Mouse (Mus musculus): ENCODE measurements around the gene Bicdl1.
A peak's percentile ranks its signal among the peaks of the same experiment; 100 is the strongest.
"Not testable (repeated sequence)": the region's sequence is repeated elsewhere in the genome, so short reads cannot be mapped to it uniquely, and the experiment has no call there.

The Bicdl1 gene

DNA sequence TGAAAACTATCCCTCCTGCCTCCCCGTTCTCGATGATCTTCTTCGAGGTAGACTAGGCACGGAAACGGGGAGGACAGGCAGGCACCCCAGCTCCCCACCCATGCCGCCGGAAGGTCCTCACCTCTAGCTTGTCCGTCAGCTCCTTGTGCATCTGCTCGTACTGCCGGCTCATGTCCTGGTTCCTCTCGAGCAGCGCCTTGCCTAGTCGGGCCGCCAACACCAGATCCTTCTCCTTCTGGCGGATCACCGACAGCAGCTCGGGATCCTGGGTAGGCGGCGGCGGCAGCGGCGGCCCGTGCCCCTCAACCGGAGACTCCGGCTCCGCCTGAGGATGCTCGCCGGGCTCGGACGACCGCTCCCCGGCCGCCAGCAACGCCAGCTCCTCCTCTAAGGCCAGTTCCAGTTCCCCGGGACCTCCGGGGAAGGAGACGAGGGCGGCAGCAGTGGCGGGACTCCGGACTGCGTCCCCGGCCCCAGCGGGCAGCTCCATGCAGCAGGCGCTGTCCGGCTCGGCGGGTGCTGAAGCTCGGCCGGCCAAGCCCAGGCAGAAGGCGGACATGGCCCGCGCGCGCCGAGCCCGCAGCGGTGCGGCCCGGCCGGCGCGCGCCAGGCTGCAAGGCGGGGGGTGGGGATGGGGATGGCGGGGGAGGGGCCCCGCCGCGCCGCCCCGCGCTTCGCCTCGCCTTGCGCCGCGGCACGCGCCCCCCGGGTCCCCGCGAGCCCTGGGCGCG, at the start of gene Bicdl1:
Gene Bicdl1, minus strand, starts transcription at position 621 of the 731 bp plus-strand sequence.
- no peak for DNase-seq (ENCODE audit: extremely low read depth, insufficient read length, low spot score)

DNA sequence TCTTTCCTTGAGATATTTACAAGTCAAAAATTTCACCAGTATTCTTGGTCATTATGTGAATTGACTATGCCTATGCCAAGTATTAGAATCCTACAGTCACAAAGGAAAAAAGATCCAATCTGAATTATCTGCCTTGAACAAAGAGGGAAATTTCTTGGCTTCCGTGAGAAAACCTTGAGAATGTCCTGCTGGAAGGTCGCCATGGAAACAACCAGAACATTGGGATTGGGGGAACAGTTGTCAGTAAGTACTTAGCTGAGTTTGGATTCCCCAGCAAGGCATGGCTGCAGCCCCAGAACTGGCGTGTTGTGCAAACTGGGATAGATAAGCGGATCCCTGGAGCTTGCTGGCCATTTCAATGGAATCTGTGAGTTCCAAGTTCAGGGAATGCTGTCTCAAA, 45.5 kb upstream of the Bicdl1 start:
- DNase-seq (ENCODE audit: extremely low read depth, insufficient read length, low spot score), result no peak

DNA sequence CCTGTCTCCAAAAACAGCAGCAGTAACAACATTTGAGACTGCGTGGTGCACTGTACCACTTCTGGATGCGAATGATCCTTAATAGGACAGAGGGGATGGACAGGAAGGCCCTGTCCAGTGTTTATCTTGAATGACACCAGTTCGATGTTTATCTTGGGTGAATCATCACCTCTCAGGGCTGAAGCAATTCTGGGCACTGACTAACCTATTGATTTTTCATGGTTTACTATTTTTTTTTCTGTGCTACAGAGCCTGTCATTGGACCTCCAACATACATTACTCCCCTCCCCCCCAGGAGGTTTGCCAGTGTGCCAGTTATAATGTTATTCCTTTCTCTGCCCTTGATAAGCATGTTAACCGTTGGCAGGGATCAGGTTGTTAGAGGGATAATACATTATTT, 43.9 kb upstream of the Bicdl1 start:
- peak; percentile 35 for DNase-seq (ENCODE audit: extremely low read depth, insufficient read length, low spot score)

DNA sequence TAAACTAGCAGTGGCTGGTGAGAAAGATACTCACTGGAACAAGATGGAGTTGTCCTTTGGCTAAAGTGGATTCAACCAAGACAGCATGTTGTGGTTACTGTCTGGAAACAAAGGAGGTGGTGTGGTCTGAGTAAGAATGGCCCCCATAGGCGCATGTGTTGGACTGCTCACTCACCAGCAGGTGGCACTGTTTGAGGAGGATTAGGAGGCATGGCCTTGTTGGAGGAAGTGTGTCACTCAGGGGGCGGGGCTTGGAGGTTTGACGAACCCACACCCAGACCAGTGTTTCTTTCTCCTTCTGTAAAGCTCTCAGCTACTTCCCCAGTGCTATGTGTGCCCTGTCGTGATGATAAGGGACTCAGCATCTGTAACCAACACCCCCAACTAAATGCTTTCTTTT, 38.6 kb upstream of the Bicdl1 start:
- DNase-seq (ENCODE audit: extremely low read depth, insufficient read length, low spot score), result no peak

DNA sequence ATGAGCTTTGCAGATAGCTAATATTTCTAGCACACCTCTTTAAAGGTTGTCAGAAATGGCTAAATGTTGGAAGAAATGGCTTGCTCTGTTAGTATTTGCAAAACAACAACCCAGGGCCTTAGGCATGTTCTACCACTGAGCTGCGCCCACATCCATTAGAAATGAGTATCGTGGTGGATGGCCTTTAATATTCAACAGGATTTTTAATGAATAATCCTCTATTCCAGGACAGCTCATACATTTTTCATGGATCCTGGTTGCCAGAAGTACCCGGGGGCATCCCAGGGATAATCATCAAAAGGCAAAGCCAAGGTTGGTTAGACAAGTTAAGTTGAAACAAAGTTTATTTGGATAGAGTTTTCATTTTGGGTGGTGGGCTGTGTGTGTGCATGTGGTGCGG, 37.7 kb upstream of the Bicdl1 start:
- DNase-seq (ENCODE audit: extremely low read depth, insufficient read length, low spot score), result no peak

DNA sequence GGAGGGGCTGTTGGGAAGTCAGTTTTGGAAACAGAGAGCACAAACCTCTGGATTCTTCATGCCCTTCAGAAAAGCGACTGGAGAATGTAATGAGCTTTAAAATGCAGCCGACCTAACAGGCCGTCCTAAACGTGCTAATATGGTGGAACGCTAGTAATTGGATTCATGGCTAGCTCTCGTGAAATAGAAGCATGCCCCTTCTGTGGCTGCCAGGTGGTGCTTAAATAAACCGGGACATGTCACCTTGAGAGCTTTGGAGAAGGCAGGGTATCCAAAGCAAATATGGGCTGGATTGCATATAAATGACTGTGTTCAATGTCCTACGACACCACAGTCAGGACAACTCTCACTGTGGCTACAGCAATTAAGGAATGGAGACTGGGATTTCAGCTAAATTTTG, 35.4 kb upstream of the Bicdl1 start:
- no peak for DNase-seq (ENCODE audit: extremely low read depth, insufficient read length, low spot score)

DNA sequence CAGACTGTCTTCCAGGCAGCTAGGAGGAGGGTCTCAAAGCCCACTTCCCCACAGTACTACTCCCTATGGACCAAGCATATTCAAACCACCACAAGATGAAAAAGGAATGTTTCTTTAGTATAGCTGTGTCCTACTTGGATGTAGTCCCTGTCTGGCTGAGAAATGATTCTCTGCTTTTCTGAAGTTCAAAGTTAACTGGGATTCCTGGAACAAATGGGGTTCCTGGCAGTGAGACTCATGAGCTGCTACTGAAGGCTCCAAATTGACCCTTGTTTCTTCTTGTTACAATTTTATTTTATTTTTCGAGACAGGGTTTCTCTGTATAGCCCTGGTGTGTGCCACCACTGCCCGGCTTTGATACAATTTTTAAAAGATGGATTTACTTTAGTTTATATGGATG, 32.6 kb upstream of the Bicdl1 start:
- no peak for DNase-seq (ENCODE audit: extremely low read depth, insufficient read length, low spot score)

DNA sequence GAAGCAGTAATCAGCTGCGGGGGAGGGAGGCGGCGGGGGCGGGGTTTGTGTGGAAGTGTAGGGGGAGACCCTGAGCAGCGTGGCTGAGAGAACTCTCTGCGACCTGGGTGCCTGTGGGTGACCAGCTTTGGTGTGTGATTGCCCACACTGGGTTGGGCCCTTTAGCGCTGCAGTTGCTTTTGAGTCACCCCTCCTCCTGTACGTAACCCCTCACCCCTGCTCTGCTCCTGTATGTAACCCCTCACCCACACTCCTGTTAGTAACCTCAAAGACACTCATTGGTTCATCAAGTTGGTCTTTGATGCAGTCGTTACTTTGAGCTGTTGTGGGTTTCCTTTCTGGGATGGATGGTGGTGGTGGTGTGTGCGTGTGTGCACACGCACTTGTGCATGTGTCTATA, 29.5 kb upstream of the Bicdl1 start:
- DNase-seq (ENCODE audit: extremely low read depth, insufficient read length, low spot score), result no peak

DNA sequence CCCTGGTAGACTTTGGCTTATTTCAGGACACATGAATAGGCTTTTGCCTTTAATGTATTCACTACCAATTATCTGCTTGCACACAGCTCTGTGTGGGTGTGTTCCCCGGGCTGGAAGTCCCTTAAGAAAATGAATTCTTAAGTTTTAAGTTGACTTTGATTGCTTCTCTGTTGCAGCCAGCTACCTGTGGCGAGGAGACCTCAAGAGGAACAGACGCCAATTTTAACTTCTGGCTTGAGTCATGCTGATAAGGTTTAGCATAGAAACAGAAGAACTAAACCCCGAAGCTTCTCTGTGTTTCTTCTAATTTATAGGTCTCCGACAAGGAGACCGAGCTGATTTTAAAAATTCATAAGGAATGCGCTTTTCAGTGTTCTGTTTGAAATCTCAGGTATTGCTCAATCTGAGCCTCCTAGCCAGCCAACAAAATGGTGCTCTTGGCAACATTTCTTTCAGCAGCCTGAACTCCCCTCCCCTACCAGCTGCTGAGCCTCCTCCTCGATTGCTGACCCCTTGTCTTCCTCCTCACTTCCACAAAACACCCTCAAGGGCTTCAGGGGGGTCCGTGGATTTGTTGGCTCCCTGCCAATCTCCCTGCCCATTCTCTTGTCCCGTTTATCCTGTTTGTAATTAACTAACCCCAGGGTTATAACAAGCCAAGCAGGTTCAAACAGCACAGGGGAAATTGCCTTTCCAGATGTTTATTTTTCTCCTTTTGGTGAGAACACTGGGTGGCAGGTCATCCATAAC, 27.2 kb upstream of the Bicdl1 start:
- no peak for DNase-seq (ENCODE audit: extremely low read depth, insufficient read length, low spot score)

DNA sequence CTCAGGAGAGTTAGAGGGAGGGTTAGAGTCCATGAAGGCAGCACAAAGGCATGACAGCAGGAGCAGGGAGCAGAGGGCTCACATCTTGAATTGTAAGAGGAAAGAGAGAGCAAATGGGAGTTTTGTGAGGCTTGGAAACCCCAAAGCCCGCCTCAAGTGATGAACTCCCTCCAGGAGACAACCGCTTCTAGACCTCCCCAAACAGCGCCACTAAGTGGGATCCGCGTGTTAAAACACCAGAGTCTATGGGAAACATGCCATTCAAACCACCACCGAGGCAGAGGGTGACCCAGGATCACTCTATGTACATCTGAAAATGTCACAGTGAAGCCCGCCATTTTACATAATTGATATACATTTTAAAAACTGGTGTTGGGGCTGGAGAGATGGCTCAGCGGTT, 26.1 kb upstream of the Bicdl1 start:
- no peak for DNase-seq (ENCODE audit: extremely low read depth, insufficient read length, low spot score)

DNA sequence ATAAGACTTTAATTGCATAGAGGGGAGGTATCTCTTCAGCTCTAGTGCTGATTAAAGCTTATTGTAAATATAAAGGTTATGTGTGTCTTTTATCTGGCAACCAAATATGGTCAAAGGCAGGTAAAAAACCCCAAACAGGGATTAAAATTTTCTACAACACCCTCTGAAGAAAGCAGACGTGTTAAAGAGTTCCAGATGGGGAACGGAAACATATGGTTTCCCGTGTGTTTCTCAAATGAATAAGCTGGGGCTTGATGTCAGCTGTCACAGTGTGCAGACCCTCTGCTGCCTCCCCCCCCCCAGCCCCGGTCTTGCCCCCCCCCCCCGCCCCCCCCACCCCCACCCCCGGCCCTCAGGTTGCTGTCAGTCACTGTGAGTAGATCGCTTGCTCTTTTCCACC, 24.1 kb upstream of the Bicdl1 start:
- DNase-seq (ENCODE audit: extremely low read depth, insufficient read length, low spot score), result no peak

DNA sequence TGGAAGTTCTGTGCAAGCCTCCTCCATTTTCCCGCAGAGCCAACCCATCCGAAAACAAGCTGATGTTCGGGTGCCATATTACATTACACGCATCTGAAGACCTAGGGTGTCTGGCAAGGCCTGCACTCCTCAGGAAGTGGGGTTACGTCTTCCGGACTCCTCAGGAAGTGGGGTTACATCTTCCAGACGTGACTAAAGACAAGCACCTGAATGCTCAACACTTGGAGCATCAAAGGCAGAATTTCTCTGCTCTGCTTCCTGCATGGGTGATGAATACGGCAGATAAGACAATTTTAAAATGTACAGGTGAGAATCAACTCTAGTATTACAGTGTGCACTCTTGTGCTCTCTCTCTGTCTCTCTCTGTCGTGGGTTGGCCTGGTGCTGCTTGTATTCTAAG, 23.4 kb upstream of the Bicdl1 start:
- no peak for DNase-seq (ENCODE audit: extremely low read depth, insufficient read length, low spot score)

DNA sequence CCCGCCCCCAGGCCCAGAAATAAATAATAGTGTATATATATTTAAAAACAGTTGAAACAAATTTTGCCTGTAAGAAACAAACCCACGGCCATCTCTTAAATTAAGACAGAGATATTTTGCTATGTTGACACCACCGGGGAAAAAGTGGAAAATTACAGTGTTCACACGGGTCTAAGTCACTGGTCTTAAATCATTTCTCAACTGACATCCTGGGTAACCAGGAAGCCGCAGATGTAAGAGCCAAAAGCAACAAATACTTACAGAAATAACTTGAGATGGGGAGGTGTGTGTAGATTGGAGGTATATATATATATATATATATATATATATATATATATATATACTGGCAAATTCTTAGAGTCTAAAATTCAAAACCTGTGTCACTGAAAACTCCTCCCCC, 21.5 kb upstream of the Bicdl1 start:
- no peak for DNase-seq (ENCODE audit: extremely low read depth, insufficient read length, low spot score)

DNA sequence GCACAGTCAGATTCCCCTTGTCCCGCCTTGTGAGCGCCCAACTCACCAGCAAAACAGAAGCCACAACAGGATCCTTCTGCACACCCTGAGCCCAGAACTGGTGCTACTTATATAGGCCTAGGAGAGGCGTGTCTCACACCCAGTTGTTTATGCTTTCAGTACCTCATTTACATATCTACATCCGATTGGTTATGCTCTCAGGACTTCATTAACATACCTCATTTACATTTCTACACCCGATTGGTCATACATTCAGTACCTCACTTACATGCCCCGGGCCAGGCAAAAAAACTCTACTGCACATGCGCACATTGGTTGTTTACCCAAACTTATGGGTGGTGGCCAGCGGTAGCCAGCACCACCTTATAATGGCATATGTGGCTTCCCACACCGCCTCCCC, 20.5 kb upstream of the Bicdl1 start:
- DNase-seq (ENCODE audit: extremely low read depth, insufficient read length, low spot score), result not testable (repeated sequence)

DNA sequence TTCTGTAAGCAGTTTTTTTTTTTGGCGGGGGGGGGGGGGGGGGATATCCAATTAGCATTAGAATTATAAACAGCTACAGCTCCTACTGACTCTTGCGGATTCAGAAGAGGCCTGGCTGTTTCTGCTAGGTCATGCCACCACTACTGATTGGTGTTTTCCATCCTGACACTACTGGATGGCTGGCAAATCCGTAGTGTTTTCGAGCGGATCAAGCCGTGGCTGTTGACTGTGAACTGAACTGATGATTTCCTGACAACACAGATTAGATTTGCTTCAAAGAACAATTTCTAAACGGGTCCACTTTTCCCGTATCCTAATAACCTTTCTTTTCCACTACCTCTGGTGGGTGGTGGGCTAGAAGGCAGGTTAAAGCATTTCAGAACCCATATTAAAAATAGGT, 16.9 kb upstream of the Bicdl1 start:
- no peak for DNase-seq (ENCODE audit: extremely low read depth, insufficient read length, low spot score)

DNA sequence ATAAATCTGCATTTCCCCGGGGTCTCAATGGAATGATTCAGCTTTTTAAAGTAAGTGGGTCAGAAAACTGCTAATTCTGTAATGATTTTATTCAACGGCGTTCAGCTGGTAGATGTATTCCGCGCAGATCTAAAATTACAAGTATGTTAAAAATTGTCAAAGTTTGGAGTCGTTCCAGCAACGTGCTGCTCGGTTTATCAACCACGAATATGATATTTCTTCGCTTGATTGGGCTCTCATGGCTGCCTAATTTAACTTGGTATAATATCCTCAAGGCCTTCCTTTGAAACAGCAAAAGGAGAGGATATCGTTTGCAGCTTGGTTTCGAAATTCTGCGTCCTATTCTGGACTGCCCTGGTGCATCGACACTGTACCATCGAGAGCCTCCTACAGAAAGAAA, 13.9 kb upstream of the Bicdl1 start:
- no peak for DNase-seq (ENCODE audit: extremely low read depth, insufficient read length, low spot score)

DNA sequence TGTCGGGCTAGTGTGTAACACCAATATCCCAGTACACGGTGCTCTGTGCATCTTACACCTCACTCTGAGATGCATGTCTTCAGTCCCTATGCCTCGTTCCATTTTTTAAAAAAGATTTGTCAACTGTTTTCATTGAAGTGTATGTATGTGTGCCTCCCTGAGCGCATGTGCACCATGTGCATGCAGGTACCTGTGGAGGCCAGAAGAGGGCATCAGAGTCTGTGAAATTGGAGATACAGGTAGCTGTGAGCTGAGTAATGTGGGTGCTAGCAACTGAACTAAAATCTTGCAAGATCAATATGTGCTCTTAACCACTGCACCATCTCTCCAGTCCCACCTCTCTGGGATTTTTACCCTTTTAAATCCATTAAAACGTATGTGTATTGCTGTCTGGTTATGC, 6.6 kb upstream of the Bicdl1 start:
- no peak for DNase-seq (ENCODE audit: extremely low read depth, insufficient read length, low spot score)

DNA sequence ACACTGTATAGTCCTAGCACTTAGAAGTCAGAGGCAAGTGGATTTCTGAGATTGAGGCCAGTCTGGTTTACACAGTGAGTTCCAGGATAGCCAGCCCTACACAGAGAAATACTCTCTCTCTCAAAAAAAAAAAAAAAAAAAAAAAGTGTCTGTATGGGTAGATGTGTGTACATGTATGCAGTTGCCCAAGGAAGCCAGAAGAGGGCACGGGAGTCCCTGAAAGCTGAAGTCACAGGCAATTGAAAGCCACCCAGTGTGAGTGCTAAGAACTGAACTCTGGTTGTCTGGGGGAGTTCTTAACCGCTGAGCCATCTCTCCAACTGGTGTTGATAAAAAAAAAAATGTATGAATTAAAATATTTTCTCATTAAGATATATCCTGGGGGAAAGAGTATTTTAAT, 3.1 kb upstream of the Bicdl1 start:
- DNase-seq (ENCODE audit: extremely low read depth, insufficient read length, low spot score), result no peak

DNA sequence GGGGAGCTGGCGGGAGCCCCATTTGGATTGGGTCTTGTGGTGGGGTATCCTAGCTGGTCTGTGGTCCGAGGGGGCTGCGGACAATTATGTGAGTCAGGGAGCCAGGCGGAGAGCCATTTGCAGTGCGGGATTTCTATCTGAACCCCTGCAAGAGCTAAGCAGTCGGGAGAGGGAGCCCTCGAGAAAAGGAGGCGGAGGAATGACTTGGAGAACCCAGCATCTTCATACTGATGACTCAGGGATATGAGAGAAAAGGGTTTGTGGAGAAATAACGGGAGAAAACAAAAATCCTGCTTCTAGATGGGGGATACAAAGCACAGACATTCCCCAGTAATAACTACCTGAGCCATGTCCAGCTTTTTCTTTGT, 1.4 kb upstream of the Bicdl1 start:
- DNase-seq (ENCODE audit: extremely low read depth, insufficient read length, low spot score), result no peak

DNA sequence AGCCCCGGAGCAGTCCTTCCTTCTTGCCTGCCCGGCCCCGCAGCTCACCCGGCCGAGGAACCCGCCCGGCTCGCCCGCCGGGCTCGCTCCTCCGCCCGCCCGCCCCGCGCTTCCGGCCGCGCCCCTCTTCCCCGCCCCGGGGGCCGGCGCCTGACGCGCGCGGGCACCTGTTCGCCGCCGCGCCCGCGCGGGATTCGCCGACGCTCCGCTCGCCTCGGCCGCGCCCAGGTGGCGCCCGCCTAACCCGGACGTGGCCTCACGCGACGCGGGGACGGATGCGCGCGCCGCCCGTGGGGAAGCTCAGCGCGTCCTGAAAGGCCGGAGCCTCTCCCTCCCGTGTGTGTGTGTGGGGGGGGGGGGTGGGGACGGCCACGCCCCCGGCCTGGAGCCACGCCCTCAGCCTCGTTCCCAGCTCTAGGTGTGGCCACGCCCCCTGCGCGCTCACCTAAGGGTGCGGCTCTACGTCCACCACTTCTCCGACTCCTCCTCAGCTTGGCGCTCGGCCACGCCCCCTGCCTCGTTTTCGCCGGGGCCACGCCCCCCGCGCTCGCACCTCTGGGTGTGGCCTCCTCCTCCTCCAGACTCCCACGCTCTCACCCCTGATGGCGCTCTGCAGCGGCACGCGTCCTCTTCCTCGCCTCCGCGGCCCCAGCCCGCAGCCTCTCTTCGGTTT, 891 bp upstream of the Bicdl1 start:
- DNase-seq (ENCODE audit: extremely low read depth, insufficient read length, low spot score), result no peak

DNA sequence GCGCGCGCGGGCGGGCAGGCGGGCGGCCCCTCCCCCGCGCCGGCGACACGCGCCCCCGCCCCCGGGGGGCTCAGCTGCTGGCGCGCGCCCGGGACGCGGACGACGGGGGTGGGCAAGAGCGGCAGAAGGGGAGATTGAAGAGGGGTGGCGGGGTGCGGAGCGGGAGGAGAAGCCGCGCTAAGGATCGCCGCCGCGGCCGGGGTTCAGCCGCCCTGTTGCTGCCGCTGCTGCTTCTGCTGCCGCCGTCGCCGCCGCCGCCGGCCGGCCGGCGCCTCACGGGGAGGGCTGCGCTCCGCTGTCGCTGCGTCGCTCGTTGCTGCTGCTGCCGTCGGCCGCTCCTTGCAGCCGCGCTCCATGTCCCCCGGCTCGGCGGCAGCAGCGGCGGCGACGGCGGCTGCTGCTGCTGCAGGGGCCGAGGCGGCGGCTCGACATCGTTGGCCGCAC, 333 bp upstream of the Bicdl1 start:
- no peak for DNase-seq (ENCODE audit: extremely low read depth, insufficient read length, low spot score)

DNA sequence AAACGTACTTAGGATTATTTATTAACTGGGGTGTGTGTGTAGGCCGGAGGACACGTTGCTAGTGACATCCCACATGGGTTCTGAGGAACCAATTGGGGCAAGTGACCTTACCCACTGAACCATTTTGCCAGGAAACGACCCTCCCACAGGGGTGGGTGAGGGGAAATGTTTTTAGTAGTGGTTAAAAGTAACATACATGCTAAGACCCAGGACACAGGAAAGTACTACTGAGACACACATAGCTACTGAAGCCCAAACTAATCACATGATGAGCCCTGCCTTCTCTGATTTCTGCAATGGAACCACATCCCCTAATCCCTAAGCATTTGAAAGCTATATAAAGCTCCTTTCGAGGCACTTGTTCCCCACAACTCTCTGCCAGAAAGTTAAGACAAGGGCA, 1.1 kb downstream of the Bicdl1 start:
- DNase-seq (ENCODE audit: extremely low read depth, insufficient read length, low spot score), result no peak
